Mouse (Mus musculus) embryonic fibroblast, embryonic 13.5 days (primary cell): ENCODE data around the gene Gal3st2b.
"Not testable (repeated sequence)": the region's sequence is repeated elsewhere in the genome, so short reads cannot be mapped to it uniquely, and the experiment has no call there.

ENCODE experiments used
- CTCF ChIP-seq: IDR thresholded peaks from 2 replicates; pipeline ENCODE4 v1.5.1; 2011; ENCODE audit warnings: mild to moderate bottlenecking, control low read depth, low read length, moderate library complexity, borderline replicate concordance; ENCODE audit not compliant: insufficient read depth
- POLR2A ChIP-seq: IDR thresholded peaks from 2 replicates; pipeline ENCODE4 v1.6.1; 2011; ENCODE audit warnings: low read depth, mild to moderate bottlenecking, control low read depth, low read length, moderate library complexity

- TF ChIP-seq CTCF, POLR2A: not testable (repeated sequence)
Measured at GRCm38 (mm10) chr1:93917160-93917559, 951 bp upstream of the Gal3st2b start.
